Mouse (Mus musculus): ENCODE results near the gene Tepp.

The Tepp gene

GRCm38 (mm10) chr8:95331156-95331719 is 20.9 kb downstream of the Tepp start:
- DNase-seq (ENCODE audit: low read depth, low spot score), result peak; percentile 60

- peak; percentile 90 for DNase-seq (ENCODE audit: low read depth, low spot score)
Observed at GRCm38 (mm10) chr8:95331720-95332436, 21.5 kb downstream of the Tepp start, which contains the start of the genes Zfp319 and Usb1. Gene Zfp319, minus strand, starts transcription at chr8:95331950. Gene Usb1, plus strand, starts transcription at chr8:95332284.

GRCm38 (mm10) chr8:95332437-95333199 is 22.3 kb downstream of the Tepp start:
- DNase-seq (ENCODE audit: low read depth, low spot score), result no peak

- DNase-seq (ENCODE audit: low read depth, low spot score), result no peak
Observed at GRCm38 (mm10) chr8:95335706-95336105, 25.3 kb downstream of the Tepp start.

- no peak for DNase-seq (ENCODE audit: low read depth, low spot score)
Observed at GRCm38 (mm10) chr8:95336363-95336762, 26.0 kb downstream of the Tepp start.

DNA sequence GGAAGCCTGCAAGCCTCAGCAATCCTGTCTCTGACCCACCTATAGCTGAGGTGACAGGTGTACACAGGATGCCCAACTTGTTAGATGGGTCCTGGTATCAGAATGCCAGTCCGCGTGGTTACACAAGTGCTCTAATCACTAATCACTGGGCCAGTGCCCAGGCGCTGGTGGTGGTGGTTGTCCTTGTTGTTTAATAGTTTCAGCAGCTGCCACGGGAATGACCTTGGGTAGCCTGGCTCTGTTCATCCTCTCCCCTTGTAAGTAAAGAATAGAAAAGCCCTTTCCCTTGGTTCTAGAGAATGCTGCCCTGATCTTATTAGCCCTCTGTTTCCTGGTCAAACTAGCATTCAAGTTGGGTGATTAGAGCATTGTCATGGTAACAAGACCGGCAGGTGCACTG is 31.4 kb downstream of the Tepp start:
- no peak for DNase-seq (ENCODE audit: low read depth, low spot score)

DNA sequence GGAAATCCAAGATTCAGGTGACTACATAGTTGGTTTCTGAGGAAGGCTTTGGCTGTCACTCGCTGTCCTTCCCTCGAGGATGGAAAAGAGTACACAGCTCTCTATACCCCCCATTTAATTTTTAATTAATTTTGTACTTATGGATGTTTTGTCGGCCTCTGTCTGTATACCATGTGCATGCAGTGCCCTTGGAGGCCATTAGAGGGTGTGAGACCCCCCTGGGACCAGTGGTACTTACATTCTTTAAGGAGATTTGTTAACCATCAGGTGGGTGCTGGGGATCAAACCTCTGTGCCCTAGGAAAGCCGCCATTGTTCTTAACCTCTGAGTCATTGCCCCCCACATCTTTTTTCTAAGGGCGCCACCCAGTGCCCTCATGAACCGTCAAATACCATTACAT is 34.3 kb downstream of the Tepp start:
- DNase-seq (ENCODE audit: low read depth, low spot score), result no peak

DNA sequence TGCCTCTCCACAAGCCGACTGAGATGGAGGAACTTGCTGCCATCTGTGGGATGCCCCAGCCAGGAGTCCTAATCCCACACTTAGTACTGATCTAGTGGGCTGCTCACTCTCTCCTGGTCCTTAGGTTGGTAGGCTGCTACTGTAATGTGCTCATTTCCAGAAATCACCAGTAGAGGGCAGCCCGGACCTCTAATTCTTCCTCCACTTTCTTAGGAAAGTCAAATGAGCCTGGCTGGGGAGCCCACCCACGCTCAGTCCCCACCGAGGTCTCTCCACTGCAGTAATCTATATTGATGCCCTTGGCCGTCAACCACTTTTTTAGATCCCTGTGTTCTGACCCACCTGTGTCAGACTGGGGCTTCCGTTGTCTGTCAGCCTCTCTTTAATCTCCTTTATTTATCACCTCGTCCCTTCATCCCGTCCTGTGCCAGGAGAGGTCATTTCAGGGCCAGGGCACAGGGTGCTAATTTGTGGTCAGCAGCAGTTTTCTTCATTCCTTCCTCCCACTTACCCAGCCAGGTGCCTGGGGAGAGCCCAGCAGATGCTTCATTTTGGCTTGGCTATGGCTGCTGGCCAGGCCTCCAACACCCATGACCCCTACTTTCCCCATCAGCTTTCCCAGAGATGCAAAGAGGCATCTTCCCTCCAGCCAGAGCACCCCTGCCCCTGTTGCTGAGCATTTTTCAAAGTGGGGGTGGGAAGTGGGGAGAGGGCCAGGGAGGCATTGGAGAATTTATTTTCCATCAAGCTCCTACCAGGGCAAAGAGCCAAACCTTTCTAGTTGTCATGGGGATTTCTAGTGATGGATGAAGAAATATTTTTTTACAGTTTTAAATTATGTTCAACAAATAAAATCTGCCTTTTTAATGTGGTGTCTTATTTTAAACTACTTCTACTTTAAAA is 36.5 kb downstream of the Tepp start:
- peak; percentile 54 for DNase-seq (ENCODE audit: low read depth, low spot score)

- no peak for DNase-seq (ENCODE audit: low read depth, low spot score)
Observed at GRCm38 (mm10) chr8:95348356-95348755, 38.0 kb downstream of the Tepp start.

DNA sequence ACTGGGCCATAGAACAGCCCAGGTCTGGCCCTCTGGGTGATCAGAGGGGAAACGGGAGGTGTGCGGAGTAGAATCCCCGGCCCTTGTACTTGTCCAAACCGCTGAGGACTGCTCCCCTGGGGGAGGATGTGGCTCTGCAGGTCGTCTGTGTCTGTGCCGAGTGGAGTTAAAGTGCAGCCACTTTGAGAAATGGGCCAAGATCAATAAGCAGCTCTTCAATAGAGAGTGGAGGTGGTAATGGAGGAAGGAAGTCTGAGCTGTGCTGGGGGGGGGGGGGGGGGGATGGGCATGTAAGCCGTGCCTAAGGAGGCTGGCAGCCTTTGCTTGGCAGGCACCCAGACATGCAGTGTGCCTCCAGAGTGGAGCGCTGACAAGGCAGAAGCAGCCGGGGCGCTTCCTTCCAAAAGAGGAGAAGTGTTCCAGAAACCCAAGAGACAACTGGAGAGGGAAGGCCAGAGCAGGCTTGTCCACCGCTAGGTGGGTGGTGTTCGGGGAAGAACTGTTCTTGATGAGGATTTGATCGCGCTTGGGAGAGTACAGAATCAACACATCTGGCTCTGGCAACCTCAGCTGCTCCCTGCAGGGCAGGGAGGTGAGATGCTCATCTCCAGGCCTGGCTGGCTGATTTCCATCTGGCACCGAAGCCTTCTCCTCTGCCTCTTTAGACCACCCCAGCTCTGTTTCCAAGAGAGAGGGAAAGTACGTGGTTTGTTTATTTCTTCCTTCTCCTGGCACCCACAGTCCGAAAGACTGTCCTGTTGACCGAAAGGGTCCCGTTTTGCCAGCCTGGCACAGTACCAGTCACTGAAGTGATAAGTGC is 38.7 kb downstream of the Tepp start:
- DNase-seq (ENCODE audit: low read depth, low spot score), result no peak

DNA sequence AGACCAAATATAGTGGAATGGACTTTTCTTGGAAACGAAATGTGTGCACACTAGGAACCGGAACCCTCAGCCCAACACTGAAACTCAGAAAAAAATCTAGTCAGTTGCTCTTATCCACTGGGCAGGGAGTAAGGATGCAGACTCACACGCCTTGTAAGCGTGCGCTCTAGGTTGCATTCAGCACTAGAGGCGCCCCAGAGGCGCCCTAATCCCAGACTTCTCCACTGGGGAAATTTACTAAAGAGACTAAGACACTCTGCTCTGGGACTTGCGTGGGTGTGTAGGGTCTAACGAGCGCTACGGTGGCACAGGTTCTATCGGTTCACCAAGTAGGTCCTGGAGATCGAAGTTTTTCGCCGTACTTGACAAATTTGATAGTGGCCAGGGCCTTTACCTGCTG is 41.1 kb downstream of the Tepp start:
- DNase-seq (ENCODE audit: low read depth, low spot score), result no peak

GRCm38 (mm10) chr8:95352151-95352870 is 41.9 kb downstream of the Tepp start, which contains the start of gene Mmp15:
Gene Mmp15, plus strand, starts transcription at chr8:95352268.
- peak; percentile 65 for DNase-seq (ENCODE audit: low read depth, low spot score)

- peak; percentile 36 for DNase-seq (ENCODE audit: low read depth, low spot score)
Observed at GRCm38 (mm10) chr8:95352871-95353866, 42.8 kb downstream of the Tepp start.

GRCm38 (mm10) chr8:95354606-95355005 is 44.2 kb downstream of the Tepp start:
- DNase-seq (ENCODE audit: low read depth, low spot score), result no peak

GRCm38 (mm10) chr8:95358550-95359411 is 48.4 kb downstream of the Tepp start:
- DNase-seq (ENCODE audit: low read depth, low spot score), result no peak

- DNase-seq (ENCODE audit: low read depth, low spot score), result no peak
Observed at GRCm38 (mm10) chr8:95360181-95361015, 50.0 kb downstream of the Tepp start.

GRCm38 (mm10) chr8:95361016-95361341 is 50.6 kb downstream of the Tepp start:
- no peak for DNase-seq (ENCODE audit: low read depth, low spot score)
